Mouse (Mus musculus): ENCODE results near the gene Nrxn2.

The Nrxn2 gene

DNA sequence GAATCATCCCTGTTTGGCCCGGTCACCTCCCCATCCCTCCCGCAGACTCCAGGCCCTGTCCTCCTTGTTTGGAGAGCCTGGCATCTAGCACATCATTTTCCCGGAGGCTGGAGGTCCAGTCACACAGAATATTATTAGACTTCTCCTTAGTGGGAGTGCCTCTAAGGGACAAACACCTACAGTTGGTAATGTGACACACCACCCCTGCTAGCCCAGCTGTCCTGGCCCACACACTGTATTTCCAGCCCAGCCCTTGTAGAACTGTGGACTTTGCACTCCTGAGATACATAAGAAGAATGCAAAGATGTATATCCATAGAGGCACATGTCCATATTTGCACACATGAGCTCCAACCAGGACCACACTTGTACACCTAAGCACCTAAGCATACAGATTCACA lies 103.1 kb downstream of the Nrxn2 start:
- no peak for DNase-seq

DNA sequence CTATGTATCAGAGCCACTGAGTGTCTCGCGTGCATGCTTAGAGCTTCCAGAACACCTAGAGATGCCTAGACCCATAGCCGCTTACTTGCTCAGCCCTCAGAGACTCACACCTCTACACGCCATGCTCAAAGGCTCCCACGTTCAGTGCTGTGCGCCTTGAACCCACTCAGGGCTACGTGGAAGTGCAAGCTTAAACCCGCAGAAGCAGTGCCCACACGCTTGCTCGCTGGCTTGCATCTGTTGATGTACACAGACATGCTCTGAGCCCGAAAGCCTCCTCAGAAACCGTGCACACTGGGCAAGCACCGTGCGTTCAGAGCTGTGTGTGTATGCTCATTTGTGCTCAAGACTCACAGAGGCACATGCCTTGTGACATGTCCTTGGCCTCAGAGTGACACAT lies 103.8 kb downstream of the Nrxn2 start:
- no peak for DNase-seq

GRCm38 (mm10) chr19:6525023-6525422 lies 106.5 kb downstream of the Nrxn2 start:
- DNase-seq = no peak

GRCm38 (mm10) chr19:6526010-6526409 lies 107.5 kb downstream of the Nrxn2 start:
- DNase-seq = no peak

DNA sequence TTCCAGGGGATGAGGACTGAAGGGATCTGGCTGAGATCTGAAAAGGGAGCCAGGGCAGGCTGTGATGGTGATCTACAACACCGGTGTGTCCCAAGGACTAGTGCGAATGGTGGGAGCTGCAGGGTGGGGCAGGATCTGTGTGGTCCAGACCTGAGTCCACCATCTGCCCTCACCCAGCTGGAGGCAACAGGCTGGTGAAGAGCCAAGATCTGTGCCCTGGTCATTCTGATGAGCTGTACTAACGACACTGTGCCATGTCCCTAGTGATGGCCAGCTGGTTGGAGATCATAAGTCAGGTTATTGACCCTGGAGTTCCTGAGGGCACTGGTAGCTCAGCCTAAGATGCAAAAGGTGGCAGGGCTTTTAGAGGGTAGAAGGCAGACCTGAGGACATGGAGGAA lies 108.9 kb downstream of the Nrxn2 start:
- DNase-seq = peak; percentile 89 to 90

- DNase-seq = peak; percentile 89 to 94
Measured at GRCm38 (mm10) chr19:6527839-6528531, 109.5 kb downstream of the Nrxn2 start.

DNA sequence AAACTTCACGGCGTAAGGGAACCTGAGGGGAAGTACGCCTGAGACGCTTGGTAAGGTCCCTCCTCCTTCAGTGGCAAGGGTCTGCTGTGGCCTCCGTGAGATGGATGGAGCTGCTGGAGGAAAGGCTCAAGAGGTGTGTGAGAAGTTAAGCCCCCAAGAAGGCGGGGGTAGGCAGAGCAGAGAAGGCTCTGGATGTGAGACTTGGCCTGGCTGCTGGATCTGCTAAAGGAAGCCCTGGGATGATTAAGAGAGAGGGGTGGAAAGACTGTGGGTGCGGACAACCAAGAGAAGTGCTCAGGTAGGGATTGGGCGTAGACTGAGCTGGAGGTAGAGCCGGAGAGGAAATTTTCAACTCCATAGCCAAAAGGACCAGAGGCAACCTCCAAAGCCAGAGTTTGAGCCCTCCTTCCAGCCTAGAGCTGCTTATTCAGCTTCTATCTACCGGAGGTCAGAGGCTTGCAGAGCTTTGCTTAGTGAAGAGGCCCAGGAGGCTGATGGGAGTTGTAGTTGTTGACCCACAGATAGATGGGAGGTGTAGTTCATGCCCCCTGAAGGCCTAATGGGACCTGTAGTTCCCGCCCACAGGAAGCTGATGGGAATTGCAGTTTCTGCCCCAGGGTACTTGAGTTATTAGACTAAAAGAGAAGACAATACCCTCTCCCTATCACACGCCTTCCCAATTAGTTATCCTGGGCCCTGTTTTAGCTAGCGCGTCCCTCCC lies 110.9 kb downstream of the Nrxn2 start:
- no peak for DNase-seq

DNA sequence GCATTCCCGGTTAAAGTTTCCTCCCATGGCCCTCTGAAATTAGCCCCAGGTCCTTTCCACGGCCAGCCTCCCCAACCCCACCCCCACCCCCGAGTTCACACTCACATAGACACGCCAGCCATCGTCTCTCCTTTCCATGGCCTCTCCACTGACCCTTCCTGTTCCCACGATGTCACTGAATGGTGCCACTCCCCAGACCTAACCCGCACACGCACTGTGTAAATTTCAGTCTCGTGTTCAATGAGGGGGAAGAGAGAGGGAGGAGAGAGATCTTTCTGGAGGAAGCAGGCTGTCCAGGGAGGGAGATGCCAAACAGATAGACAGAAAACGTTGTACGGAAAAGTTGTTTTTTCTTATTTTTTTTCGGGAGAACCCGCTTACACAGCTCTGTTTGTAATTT lies 111.8 kb downstream of the Nrxn2 start:
- no peak for DNase-seq

- DNase-seq = peak; percentile 64 to 70
Measured at GRCm38 (mm10) chr19:6531011-6531631, 112.6 kb downstream of the Nrxn2 start.

DNA sequence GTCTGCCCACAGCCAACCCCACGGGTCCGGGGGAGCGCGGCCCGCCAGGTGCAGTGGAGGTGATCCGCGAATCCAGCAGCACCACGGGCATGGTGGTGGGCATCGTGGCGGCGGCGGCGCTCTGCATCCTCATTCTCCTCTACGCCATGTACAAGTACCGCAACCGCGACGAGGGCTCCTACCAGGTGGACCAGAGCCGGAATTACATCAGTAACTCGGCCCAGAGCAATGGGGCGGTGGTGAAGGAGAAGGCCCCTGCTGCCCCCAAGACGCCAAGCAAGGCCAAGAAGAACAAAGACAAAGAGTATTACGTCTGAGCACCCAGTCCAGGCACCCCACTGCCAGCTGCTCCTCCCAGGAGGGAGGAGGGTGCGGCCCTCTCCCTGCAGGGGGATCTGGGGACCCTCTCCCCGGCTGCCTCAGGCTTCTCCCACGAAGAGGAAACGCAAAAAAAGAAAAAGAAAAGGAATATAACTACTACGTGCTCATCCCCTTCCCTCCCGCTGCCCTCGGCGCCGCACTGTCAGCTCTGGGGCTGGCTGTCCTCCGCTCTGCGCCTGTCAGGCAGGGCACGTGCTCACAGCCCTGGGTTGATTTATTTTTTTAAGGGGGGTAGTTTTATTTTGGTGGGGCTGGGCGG lies 113.4 kb downstream of the Nrxn2 start:
- DNase-seq = peak in 1 of 2 experiments; percentile 44

DNA sequence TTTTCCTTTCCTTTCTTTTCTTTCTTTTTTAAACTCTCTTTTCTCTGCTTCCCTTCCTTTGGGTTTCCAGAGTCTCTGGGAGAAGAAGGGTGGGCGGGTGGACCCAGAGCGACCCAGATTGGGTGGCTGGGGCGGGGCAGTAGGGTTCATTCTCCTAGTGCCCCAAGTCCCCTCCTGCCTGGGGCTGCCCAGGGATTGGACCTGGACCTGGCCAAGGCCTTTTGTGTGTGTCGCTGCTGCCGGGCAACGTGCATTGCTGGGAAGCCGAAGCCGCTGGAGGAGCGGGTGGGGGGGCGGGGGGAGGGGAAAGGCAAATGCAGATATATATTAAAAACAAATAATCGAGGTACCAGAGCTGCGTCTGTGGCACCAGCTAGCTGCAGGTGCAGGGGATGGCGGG lies 114.1 kb downstream of the Nrxn2 start:
- DNase-seq = no peak

- DNase-seq = peak; percentile 72 to 74
Measured at GRCm38 (mm10) chr19:6533290-6534117, 115.0 kb downstream of the Nrxn2 start.

DNA sequence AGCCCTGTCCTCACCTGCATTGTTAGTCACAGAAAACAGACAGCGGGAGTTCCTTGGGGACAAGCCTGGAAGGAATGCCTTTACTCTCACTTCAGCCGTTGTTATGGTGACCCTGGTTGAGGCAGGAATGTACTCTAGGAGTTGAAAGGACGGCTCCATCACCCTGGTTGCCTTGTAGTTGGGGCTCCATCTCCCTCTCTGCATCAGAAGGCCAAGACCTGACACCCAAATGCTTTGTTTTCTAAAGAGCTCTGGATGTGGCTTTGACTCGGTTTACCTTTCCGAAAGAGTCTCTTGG lies 115.5 kb downstream of the Nrxn2 start:
- no peak for DNase-seq

DNA sequence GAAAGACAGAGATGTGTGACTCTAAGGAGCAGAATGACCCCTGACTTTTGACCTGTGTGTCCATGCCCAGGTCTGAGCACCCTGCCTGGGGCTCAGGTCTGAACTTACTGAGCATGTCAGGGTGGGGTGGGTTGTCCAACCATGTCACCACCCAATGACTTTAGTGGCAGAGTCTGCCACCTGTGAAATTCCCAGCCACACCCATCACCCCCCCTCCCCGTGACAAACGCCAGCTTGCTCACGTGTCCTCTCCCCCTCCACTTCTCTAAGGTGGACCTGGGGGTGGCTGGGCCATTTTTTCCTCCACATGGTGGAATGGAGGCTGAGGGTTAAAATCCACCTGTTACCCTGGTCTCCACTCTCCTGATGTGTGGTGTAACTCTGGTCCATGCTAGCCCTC lies 117.7 kb downstream of the Nrxn2 start:
- DNase-seq = no peak

- peak; percentile 55 to 62 for DNase-seq
Measured at GRCm38 (mm10) chr19:6536696-6537095, 118.2 kb downstream of the Nrxn2 start.

- peak in 1 of 2 experiments; percentile 60 for DNase-seq
Measured at GRCm38 (mm10) chr19:6537526-6537925, 119.0 kb downstream of the Nrxn2 start.

DNA sequence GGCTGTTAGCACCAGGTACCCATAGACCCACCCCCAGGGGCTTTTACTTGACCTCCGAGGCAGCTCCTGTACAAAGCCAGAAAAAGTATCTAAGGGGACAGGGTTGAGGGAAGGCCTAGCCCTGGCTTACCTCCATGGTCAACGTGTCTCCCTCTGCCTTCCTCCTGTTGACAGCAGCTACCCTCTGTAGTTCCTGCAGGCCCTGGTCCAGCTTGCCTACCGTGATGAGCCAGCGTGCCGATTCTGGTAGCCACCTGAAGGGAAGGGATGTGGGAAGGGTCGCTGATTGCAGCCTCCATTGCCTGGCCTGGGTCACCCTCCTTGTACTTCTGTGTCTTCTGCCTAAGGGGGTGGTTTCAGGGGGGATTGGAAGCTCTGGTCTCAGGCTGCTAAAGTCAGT lies 120.0 kb downstream of the Nrxn2 start:
- DNase-seq = peak; percentile 13 to 20

DNA sequence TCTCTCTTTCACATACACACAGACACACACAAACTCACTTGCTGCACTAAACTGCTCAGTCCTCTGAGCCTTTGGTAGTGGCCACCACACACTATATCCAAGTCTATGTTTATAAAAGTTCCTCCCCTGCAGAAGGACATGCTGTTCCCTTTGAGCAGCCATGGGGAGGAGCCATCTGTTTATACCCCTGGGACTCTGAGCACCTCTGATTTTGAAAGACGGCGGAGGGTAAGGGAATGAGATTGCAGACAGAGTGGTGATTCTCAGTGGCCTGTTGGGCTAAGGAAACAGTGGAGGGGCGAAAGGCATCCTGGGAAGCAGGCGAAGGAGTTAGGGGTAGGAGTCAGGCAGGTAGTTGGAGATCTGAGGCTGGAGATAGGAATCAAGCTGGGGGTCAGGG lies 121.1 kb downstream of the Nrxn2 start:
- peak; percentile 2 to 17 for DNase-seq

DNA sequence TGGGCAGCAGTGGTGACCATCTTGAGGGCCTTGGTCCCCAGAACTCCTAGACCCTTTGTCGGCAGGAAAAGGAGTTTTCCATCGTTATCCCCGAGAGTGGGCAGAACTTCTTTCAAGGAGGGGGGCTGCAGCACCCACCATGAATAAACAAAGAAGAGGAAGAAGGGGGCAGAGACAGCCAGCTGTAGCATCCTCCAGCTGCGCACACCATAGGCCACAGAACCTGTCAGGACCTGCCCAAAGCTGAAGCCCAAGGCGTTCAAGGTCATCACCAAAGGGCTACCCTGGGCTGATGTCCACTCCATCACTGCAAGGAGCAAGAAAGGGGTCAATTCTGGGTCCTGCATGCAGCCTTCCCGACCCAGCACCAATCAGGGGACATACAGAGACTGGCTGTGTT lies 121.7 kb downstream of the Nrxn2 start:
- peak; percentile 5 for DNase-seq

- peak in 1 of 2 experiments; percentile 5 for DNase-seq
Measured at GRCm38 (mm10) chr19:6541521-6541920, 123.0 kb downstream of the Nrxn2 start.

DNA sequence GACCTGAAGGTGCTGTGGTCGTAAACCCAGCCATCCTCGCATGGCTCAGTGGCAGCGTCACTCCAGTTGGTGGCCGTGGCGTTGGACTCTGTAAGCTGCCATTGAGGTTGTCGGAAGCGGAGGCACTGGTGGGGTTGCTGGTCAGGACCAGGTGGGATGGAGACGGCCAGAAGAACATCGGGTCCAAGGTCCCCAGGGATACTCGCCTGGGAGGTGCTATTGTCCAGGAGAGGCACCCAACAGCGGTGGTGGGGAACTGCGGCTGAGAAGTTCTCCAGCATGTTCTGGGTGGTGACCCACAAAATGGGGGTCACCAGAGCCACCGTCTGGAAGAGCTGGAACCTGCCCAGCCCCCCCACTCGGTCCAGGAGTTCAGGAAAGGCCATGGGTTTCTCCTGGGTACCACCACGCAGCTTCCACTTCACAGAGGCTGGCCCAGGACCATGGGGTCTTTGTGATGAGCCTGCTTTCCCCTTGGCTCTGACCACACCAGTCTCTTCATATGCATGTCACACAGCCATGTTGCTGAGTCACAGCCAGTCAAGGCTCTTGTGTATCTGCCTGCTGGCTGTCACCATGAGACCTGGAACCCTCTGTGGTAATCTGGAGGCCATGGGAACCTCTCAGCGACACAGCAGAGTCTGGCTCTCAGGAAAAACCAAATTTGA lies 124.0 kb downstream of the Nrxn2 start, which contains the start of gene Slc22a12:
Slc22a12 (minus strand) TSS at position 666 of the 668 bp plus-strand sequence.
- DNase-seq = peak; percentile 16 to 21

- DNase-seq = peak; percentile 6 to 14
Measured at GRCm38 (mm10) chr19:6543035-6543383, 124.5 kb downstream of the Nrxn2 start.
